Mouse (Mus musculus): Measurements from ENCODE around the gene She. TPM values are rescaled to one million over a fixed set of nuclear protein-coding genes. Genes with fewer than 3 reads are reported as not detected.

The She gene
- total RNA-seq, 2 experiments from 2014 or later = 3.7 to 4.6 TPM

Other genes starting within 250 kb of the She start
- 1 to 10 TPM; 3.2 to 3.3 TPM for gene Adar, start 116.3 kb upstream of the She start, total RNA-seq (2021)
- gene Chrnb2, start 66.7 kb upstream of the She start, total RNA-seq (2021) = under 1 TPM; 0.08 to 0.10 TPM
- 10 to 100 TPM; 12.5 to 13.7 TPM for gene Ube2q1, start 57.8 kb upstream of the She start, total RNA-seq (2021)
- gene Il6ra, start 81.8 kb downstream of the She start, total RNA-seq (2021) = 1 to 10 TPM; 4.4 to 4.8 TPM
- gene Atp8b2, start 132.1 kb downstream of the She start, total RNA-seq (2021) = 10 to 100 TPM; 12.5 to 15.3 TPM
- 10 to 100 TPM; 41.9 to 49.5 TPM for gene Hax1, start 167.4 kb downstream of the She start, total RNA-seq (2021)
- 10 to 100 TPM; 78.1 to 90.6 TPM for gene 4933434E20Rik, start 220.3 kb downstream of the She start, total RNA-seq (2021)
- 10 to 100 TPM; 80.6 to 90.5 TPM for gene Ubap2l, start 221.3 kb downstream of the She start, total RNA-seq (2021)
- gene Tpm3, start 241.3 kb downstream of the She start, total RNA-seq (2021) = 100 to 1,000 TPM; 150 to 798 TPM

Data from gastrocnemius, postnatal 36 days (tissue).